Mouse (Mus musculus): ENCODE data around the gene Spty2d1.
"Not testable (repeated sequence)": the region's sequence is repeated elsewhere in the genome, so short reads cannot be mapped to it uniquely, and the experiment has no call there.

The Spty2d1 gene

GRCm38 (mm10) chr7:46993079-46993478, 15.1 kb downstream of the Spty2d1 start:
- intact Hi-C loops (cut with DNase I) = no loop called here

GRCm38 (mm10) chr7:46989387-46989786, 18.8 kb downstream of the Spty2d1 start:
- intact Hi-C loops (cut with DNase I) = not testable (repeated sequence)

GRCm38 (mm10) chr7:46987073-46987472, 21.1 kb downstream of the Spty2d1 start:
- intact Hi-C loops (cut with DNase I) = no loop called here

GRCm38 (mm10) chr7:46986646-46987045, 21.6 kb downstream of the Spty2d1 start:
- intact Hi-C loops (cut with DNase I) = no loop called here

- intact Hi-C loops (cut with DNase I) = no loop called here
Measured at GRCm38 (mm10) chr7:46985718-46986505, 22.3 kb downstream of the Spty2d1 start.

- intact Hi-C loops (cut with DNase I) = no loop called here
Measured at GRCm38 (mm10) chr7:46983280-46983679, 24.9 kb downstream of the Spty2d1 start, which contains the start of gene Gm9999. TSS of gene Gm9999 (plus strand) at chr7:46983580.

GRCm38 (mm10) chr7:46975456-46975855, 32.8 kb downstream of the Spty2d1 start:
- intact Hi-C loops (cut with DNase I) = no loop called here

- intact Hi-C loops (cut with DNase I) = no loop called here
Measured at GRCm38 (mm10) chr7:46974648-46975047, 33.6 kb downstream of the Spty2d1 start.

GRCm38 (mm10) chr7:46969898-46970297, 38.3 kb downstream of the Spty2d1 start:
- intact Hi-C loops (cut with DNase I) = loop anchor here (5.0 kb wide), 1 partner anchor 117 kb away; no protein-coding TSS in a partner anchor

GRCm38 (mm10) chr7:46964070-46964469, 44.1 kb downstream of the Spty2d1 start:
- intact Hi-C loops (cut with DNase I) = no loop called here

- intact Hi-C loops (cut with DNase I) = loop anchor here (1.0 to 2.0 kb wide), 2 partner anchors 52 to 188 kb away; no protein-coding TSS in a partner anchor
Measured at GRCm38 (mm10) chr7:46962806-46963618, 45.2 kb downstream of the Spty2d1 start.

GRCm38 (mm10) chr7:46962132-46962531, 46.1 kb downstream of the Spty2d1 start:
- intact Hi-C loops (cut with DNase I) = loop anchor here (2.0 kb wide), 1 partner anchor 189 kb away; no protein-coding TSS in a partner anchor

- intact Hi-C loops (cut with DNase I) = no loop called here
Measured at GRCm38 (mm10) chr7:46960991-46961390, 47.2 kb downstream of the Spty2d1 start.

- intact Hi-C loops (cut with DNase I) = no loop called here
Measured at GRCm38 (mm10) chr7:46958853-46959252, 49.4 kb downstream of the Spty2d1 start.

- intact Hi-C loops (cut with DNase I) = no loop called here
Measured at GRCm38 (mm10) chr7:46957831-46958691, 50.1 kb downstream of the Spty2d1 start, which contains the start of gene Uevld. TSS of gene Uevld (minus strand) at chr7:46958527.
